Mouse (Mus musculus): ENCODE measurements at regions not wholly inside any gene's neighbourhood (a gene's known extent, or its start where the extent isn't known, plus 50 kb on each side); places are given as distances from the start of the nearest gene placed in this dataset.

GRCm38 (mm10) chr9:61261739-61262333 is 110.3 kb upstream of the Tle3 start:
- DNase-seq (ENCODE audit: low read depth, low spot score): no peak

GRCm38 (mm10) chr9:61263335-61263734 is 108.8 kb upstream of the Tle3 start:
- DNase-seq (ENCODE audit: low read depth, low spot score): no peak

GRCm38 (mm10) chr9:61265466-61265865 is 106.7 kb upstream of the Tle3 start:
- DNase-seq (ENCODE audit: low read depth, low spot score): no peak

GRCm38 (mm10) chr9:61266992-61267391 is 105.2 kb upstream of the Tle3 start:
- DNase-seq (ENCODE audit: low read depth, low spot score): no peak

- DNase-seq (ENCODE audit: low read depth, low spot score): no peak
Measured at GRCm38 (mm10) chr9:61267541-61267940, 104.6 kb upstream of the Tle3 start.

- no peak for DNase-seq (ENCODE audit: low read depth, low spot score)
Measured at GRCm38 (mm10) chr9:61268162-61268561, 104.0 kb upstream of the Tle3 start.

GRCm38 (mm10) chr9:61268681-61269080 is 103.5 kb upstream of the Tle3 start:
- DNase-seq (ENCODE audit: low read depth, low spot score): no peak

- no peak for DNase-seq (ENCODE audit: low read depth, low spot score)
Measured at GRCm38 (mm10) chr9:61269151-61269870, 102.9 kb upstream of the Tle3 start.

- no peak for DNase-seq (ENCODE audit: low read depth, low spot score)
Measured at GRCm38 (mm10) chr9:61271243-61271642, 100.9 kb upstream of the Tle3 start.

GRCm38 (mm10) chr9:61271769-61272352 is 100.3 kb upstream of the Tle3 start:
- DNase-seq (ENCODE audit: low read depth, low spot score): no peak

- no peak for DNase-seq (ENCODE audit: low read depth, low spot score)
Measured at GRCm38 (mm10) chr9:61274020-61274419, 98.1 kb upstream of the Tle3 start.

- DNase-seq (ENCODE audit: low read depth, low spot score): peak; percentile 20
Measured at GRCm38 (mm10) chr9:61277369-61278215, 94.6 kb upstream of the Tle3 start.

- DNase-seq (ENCODE audit: low read depth, low spot score): no peak
Measured at GRCm38 (mm10) chr9:61278216-61278758, 93.9 kb upstream of the Tle3 start.

GRCm38 (mm10) chr9:61279044-61279543 is 93.1 kb upstream of the Tle3 start:
- DNase-seq (ENCODE audit: low read depth, low spot score): no peak

- DNase-seq (ENCODE audit: low read depth, low spot score): no peak
Measured at GRCm38 (mm10) chr9:61280856-61281582, 91.1 kb upstream of the Tle3 start.

- DNase-seq (ENCODE audit: low read depth, low spot score): no peak
Measured at GRCm38 (mm10) chr9:61283311-61283710, 88.9 kb upstream of the Tle3 start.

- no peak for DNase-seq (ENCODE audit: low read depth, low spot score)
Measured at GRCm38 (mm10) chr9:61284201-61285021, 87.8 kb upstream of the Tle3 start.

GRCm38 (mm10) chr9:61286561-61286960 is 85.6 kb upstream of the Tle3 start:
- DNase-seq (ENCODE audit: low read depth, low spot score): no peak

GRCm38 (mm10) chr9:61289117-61289516 is 83.0 kb upstream of the Tle3 start:
- DNase-seq (ENCODE audit: low read depth, low spot score): no peak

- DNase-seq (ENCODE audit: low read depth, low spot score): no peak
Measured at GRCm38 (mm10) chr9:61289713-61290112, 82.5 kb upstream of the Tle3 start.

Data from retina, adult 2 months (tissue).